In the genomic region with DNA sequence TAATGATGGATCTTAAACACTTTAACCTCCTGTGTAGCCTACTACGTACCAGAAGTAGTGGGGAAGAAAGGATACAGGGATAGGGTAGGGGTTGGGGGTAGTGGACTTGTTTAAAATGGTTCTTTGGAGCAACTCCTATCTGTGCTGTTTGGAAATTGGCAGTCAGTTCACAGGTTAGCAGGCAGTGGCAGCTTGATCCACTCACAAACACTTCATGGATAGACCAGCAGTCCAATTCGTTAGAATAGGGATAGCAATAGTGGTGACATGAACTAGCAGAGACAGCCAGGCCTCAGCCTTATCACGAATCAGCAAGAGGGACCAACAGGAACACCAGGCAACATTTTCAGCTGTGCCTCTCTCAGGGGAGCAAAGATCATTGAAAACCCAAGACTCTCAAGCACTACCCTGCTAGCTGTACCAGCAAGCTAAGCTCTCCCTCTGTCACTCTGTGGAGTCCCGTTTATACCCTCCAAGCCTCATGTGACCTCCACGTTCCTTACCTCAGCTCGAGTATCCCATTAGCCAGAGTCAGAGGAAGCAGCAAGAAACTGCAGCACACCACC, we compare ENCODE assay signal across 25 mouse cellular contexts. TPM values are rescaled to one million over a fixed set of nuclear protein-coding genes. Genes with fewer than 3 reads are reported as not detected.
DNase-seq lines count a peak whose midpoint lies in the region; ATAC-seq lines count a peak whose summit lies in the region.
"Had no signal": no experiment of that assay in that cellular context is flagged by ENCODE, and none has a peak within 500 bp of the region (broad histone marks: within the 10 kb centered on the region; RNA-seq: fewer than 3 reads in every experiment).

No protein-coding gene starts in this region.

- no peak for ATAC-seq in heart, embryonic 12.5 days (ENCODE audit: insufficient number of reproducible peaks, low FRiP score)
- ATAC-seq in heart, embryonic 13.5 days (ENCODE audit: extremely low read depth, insufficient number of reproducible peaks, low FRiP score, low TSS enrichment) = no peak
- ATAC-seq: activated CD4-positive, CD25-positive, alpha-beta regulatory T cell, adult 4 months; CD4-positive, CD25-positive, alpha-beta regulatory T cell, adult 4 months; forebrain, embryonic 13.5 days; forebrain, postnatal 0 days; hindbrain, embryonic 16.5 days; inflammation-experienced regulatory T-cells, adult 6 months; intestine, postnatal 0 days; Patski had no signal

- 0 out of 2 replicates have a peak, but pooled peaks cover 3% of the 10 kb centered on the region for H3K9me3 ChIP-seq in heart, embryonic 12.5 days (replicated peaks)
- H3K9me3 ChIP-seq in heart, embryonic 13.5 days = no peaks in the 10 kb centered on the region
- H3K9me3 ChIP-seq: embryonic facial prominence, embryonic 10.5 days; forebrain, embryonic 13.5 days; hindbrain, embryonic 12.5 days had no signal

- no peak overlapping the region for H3K4me2 ChIP-seq in heart, embryonic 12.5 days
- no peak overlapping the region for H3K4me2 ChIP-seq in heart, embryonic 13.5 days
- H3K4me2 ChIP-seq: forebrain, embryonic 13.5 days; hindbrain, embryonic 12.5 days had no signal

- no peaks in the 10 kb centered on the region for H3K36me3 ChIP-seq in heart, embryonic 12.5 days
- no peaks in the 10 kb centered on the region for H3K36me3 ChIP-seq in heart, embryonic 13.5 days
- H3K36me3 ChIP-seq: embryonic facial prominence, embryonic 10.5 days; hindbrain, embryonic 12.5 days had no signal

- intact Hi-C loops in heart, postnatal 25 days (cut with DNase I) = no loop called here

- peaks cover 18% of the 10 kb centered on the region for H3K4me1 ChIP-seq in heart, embryonic 12.5 days (replicated peaks)
- H3K4me1 ChIP-seq in heart, embryonic 13.5 days = peaks cover 20% of the 10 kb centered on the region
- H3K4me1 ChIP-seq: hindbrain, embryonic 12.5 days had no signal

- no peaks in the 10 kb centered on the region for H3K27me3 ChIP-seq in heart, embryonic 12.5 days (replicated peaks)
- H3K27me3 ChIP-seq in heart, embryonic 13.5 days (replicated peaks) = no peaks in the 10 kb centered on the region
- H3K27me3 ChIP-seq: forebrain, embryonic 13.5 days; hindbrain, embryonic 12.5 days had no signal

- no peak overlapping the region for H3K4me3 ChIP-seq in heart, embryonic 12.5 days
- no peak overlapping the region for H3K4me3 ChIP-seq in heart, embryonic 13.5 days
- H3K4me3 ChIP-seq: embryonic facial prominence, embryonic 10.5 days; forebrain, embryonic 13.5 days; hindbrain, embryonic 12.5 days had no signal

- DNase-seq in heart, adult 11 months = peak; percentile 97
- DNase-seq in heart, postnatal 25 days (ENCODE audit: low spot score) = no peak
- DNase-seq in lung, postnatal 10 days = peak; percentile 18
- DNase-seq in lung, postnatal 4 days = no peak
- no peak for DNase-seq in gastrocnemius, postnatal 25 days
- DNase-seq: adrenal gland, adult 2 months; adrenal gland, postnatal 25 days; B cell, adult 2 months; cerebellum, adult 18-20 months; cerebellum, adult 9-11 months; cerebellum, postnatal 36 days; forebrain, postnatal 0 days; gastrocnemius, postnatal 36 days; kidney, adult 8-10 months had no signal

- 57% methylated on average over 6 of the region's 6 CpGs for WGBS in heart, embryonic 12.5 days
- 40% methylated on average over 6 of the region's 6 CpGs for WGBS in heart, embryonic 13.5 days

- H3K27ac ChIP-seq in heart, embryonic 12.5 days (ENCODE audit: poor library complexity, severe bottlenecking) = no peak overlapping the region
- H3K27ac ChIP-seq in heart, embryonic 13.5 days (replicated peaks) = peak overlapping the region; percentile 56
- H3K27ac ChIP-seq: embryonic facial prominence, embryonic 10.5 days; forebrain, embryonic 13.5 days; hindbrain, embryonic 12.5 days had no signal

- no peak overlapping the region for H3K9ac ChIP-seq in heart, embryonic 12.5 days
- no peak overlapping the region for H3K9ac ChIP-seq in heart, embryonic 13.5 days
- H3K9ac ChIP-seq: forebrain, embryonic 13.5 days; forebrain, postnatal 0 days; hindbrain, embryonic 12.5 days had no signal

RNA-seq across cellular contexts. Expression of a gene that starts 14.1 kb away (rescaled TPM):
- polyA plus RNA-seq in heart, embryonic 12.5 days (2016; fragmentation: Nextera tagmentation; extraction: Ambion mirVana) = 385 and 388 TPM in 2 replicates
- polyA plus RNA-seq in heart, embryonic 13.5 days (2015; fragmentation: Nextera tagmentation; extraction: Ambion mirVana) = 332 and 344 TPM in 2 replicates
- 100 to 1,000 TPM; 238 to 261 TPM for total RNA-seq in heart, postnatal 25 days (2021)
- total RNA-seq in gastrocnemius, postnatal 25 days (2021) = 100 to 1,000 TPM; 154 to 171 TPM

RNA-seq across cellular contexts. Expression of a gene that starts 34.1 kb away (rescaled TPM):
- polyA plus RNA-seq in heart, embryonic 12.5 days (2016; fragmentation: Nextera tagmentation; extraction: Ambion mirVana) = 7.9 and 8.0 TPM in 2 replicates
- 6.8 and 7.9 TPM in 2 replicates for polyA plus RNA-seq in heart, embryonic 13.5 days (2015; fragmentation: Nextera tagmentation; extraction: Ambion mirVana)
- total RNA-seq in heart, postnatal 25 days (2021) = 10 to 100 TPM; 17.9 to 20.9 TPM
- total RNA-seq in gastrocnemius, postnatal 25 days (2021) = 1 to 10 TPM in 1 of 2 experiments, under 1 TPM in 1; 0.67 to 1.5 TPM
- polyA plus RNA-seq: activated CD4-positive, CD25-positive, alpha-beta regulatory T cell, adult 4 months; inflammation-experienced regulatory T-cells, adult 6 months had no signal

Comparison
In these comparisons a context has a peak if more than half of its experiments do, and no peak if none do; other contexts are left out.
1. DNase-seq: peak in heart, adult 11 months (single experiment) and lung, postnatal 10 days (single experiment); none in heart, postnatal 25 days (single experiment), lung, postnatal 4 days (0 of 2) and gastrocnemius, postnatal 25 days (single experiment).
2. RNA of a gene that starts 34.1 kb away (total RNA-seq): 17.9 to 20.9 TPM in heart, postnatal 25 days; 0.67 to 1.5 TPM in gastrocnemius, postnatal 25 days; every median in the first group is over 4 times any median in the second.